Mouse (Mus musculus) ES-Bruce4 (cell line): ENCODE measurements around the gene Pde1a.

ENCODE experiments used
- CTCF ChIP-seq: IDR thresholded peaks from one replicate; pipeline ENCODE4 v1.8.1; 2011; ENCODE audit warnings: low read depth, low read length
- EP300 ChIP-seq: IDR thresholded peaks from 2 replicates; pipeline ENCODE4 v1.6.1; 2011; ENCODE audit warnings: low read depth, low read length; ENCODE audit not compliant: insufficient read depth

- no peak for TF ChIP-seq CTCF
- TF ChIP-seq EP300, result no peak
These were observed 103.7 kb downstream of the Pde1a start for GRCm38 (mm10) chr2:80025597-80025996.
